Mouse (Mus musculus): ENCODE data around the gene Anapc5. TPM values are rescaled to one million over a fixed set of nuclear protein-coding genes. Genes with fewer than 3 reads are reported as not detected.

Anapc5 gene
- polyA plus RNA-seq, 1 experiment from 2014 or later, result 495 TPM

DNA sequence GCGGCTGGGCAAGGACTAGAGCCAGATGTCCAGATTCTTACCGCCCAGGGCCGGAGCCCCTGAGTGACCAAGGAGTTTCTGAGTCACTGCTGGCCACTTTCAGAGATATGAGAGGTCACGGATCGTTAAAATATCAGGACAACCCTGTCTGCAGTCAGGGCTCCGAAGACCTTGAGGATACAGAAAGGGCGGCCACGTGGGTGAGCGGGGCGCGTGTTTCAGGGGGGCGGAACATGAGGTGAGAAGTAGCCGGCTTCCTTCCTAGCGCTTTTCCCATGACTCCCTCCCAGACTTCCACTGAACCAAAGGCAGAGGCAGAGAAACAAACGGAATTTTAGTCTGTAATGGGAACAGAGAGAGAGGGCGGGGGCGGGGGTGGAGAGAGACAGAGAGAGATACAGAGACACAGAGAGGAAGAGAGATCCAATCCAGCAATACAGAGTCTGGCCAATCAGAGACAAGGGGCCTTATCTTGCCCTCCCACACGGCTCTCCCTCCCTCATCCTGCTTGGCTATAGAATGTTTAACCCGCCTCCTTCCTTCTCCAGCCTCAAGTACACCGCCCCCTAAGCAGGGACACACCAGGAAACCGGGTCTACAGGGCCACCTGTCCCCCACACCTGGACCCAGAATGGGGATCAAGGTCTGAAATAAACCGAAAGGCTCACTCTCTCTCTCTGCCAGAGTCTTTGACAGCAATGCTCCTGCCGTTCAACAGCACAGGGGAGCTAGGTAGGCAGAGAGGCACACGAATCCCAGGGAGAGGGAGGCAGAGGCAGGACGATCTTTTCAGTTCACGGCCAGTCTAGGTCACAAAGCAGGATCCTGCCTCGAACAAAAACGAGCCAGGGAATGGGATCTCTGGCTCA lies 46.2 kb downstream of the Anapc5 start:
- H3K4me1 ChIP-seq (ENCODE audit: control insufficient read depth, insufficient read depth, low read depth, low read length), result peaks cover 14% of the 10 kb centered on the region
- H3K4me2 ChIP-seq (ENCODE audit: low read length), result no peak overlapping the region
- H3K4me3 ChIP-seq (ENCODE audit: low read length), result no peak overlapping the region
- WGBS, result 79% methylated on average over 28 of the region's 28 CpGs
- H3K36me3 ChIP-seq (ENCODE audit: control insufficient read depth, insufficient read depth, low read length), result no peaks in the 10 kb centered on the region
- no peak overlapping the region for H3K27ac ChIP-seq (ENCODE audit: low read depth, low read length)
- no peaks in the 10 kb centered on the region for H3K9me3 ChIP-seq (ENCODE audit: control insufficient read depth, low read length)
- no peaks in the 10 kb centered on the region for H3K27me3 ChIP-seq (replicated peaks; ENCODE audit: control insufficient read depth, insufficient read depth, low read length)
- H3K9ac ChIP-seq (ENCODE audit: low read depth, low read length), result no peak overlapping the region
- no peak for ATAC-seq

DNA sequence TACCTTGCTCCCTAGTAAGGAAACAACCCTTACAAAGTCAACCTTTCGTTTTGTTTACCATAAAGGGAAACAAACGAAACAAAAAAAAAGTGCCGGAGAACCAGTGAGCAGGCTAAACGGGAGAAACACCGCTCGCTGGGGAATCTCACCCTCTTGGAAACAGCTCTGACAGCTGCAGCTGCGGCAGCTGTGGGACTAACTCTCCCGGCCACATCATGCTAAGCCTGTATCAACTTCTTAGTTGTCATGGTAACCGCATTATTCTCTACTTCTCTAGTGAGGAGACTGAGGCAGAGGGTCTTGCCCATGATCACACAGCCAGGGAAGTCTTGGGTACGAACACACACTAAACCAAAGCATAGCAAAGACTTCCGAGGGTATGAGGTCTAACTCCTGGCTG lies 47.4 kb downstream of the Anapc5 start:
- no peak overlapping the region for H3K4me3 ChIP-seq (ENCODE audit: low read length)
- H3K27me3 ChIP-seq (replicated peaks; ENCODE audit: control insufficient read depth, insufficient read depth, low read length), result no peaks in the 10 kb centered on the region
- no peak overlapping the region for H3K4me2 ChIP-seq (ENCODE audit: low read length)
- H3K9ac ChIP-seq (ENCODE audit: low read depth, low read length), result no peak overlapping the region
- H3K4me1 ChIP-seq (ENCODE audit: control insufficient read depth, insufficient read depth, low read depth, low read length), result peaks cover 14% of the 10 kb centered on the region
- H3K36me3 ChIP-seq (ENCODE audit: control insufficient read depth, insufficient read depth, low read length), result no peaks in the 10 kb centered on the region
- no peak for ATAC-seq
- 79% methylated on average over 11 of the region's 11 CpGs for WGBS
- H3K27ac ChIP-seq (ENCODE audit: low read depth, low read length), result no peak overlapping the region
- no peaks in the 10 kb centered on the region for H3K9me3 ChIP-seq (ENCODE audit: control insufficient read depth, low read length)

DNA sequence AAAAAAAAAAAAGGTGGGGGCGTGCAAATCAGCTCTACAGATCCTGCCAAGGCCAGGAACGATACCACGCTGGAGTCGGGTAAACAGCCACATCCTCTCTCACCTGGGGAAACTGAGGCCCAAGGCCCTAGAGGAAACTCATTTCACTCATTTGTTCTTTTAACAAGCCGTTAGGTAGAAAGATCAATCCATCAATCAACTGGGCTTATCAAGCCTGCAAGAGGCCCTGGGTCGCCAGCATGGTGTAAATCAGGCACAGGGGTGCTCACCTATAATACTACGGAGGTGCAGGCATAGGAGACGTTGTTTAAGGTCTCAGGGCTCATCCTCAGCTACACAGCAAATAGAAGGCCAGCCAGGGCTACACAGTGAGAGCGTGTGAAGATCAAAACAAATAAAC lies 49.7 kb downstream of the Anapc5 start:
- no peak overlapping the region for H3K9ac ChIP-seq (ENCODE audit: low read depth, low read length)
- ATAC-seq, result no peak
- WGBS, result 87% methylated on average over 9 of the region's 9 CpGs

DNA sequence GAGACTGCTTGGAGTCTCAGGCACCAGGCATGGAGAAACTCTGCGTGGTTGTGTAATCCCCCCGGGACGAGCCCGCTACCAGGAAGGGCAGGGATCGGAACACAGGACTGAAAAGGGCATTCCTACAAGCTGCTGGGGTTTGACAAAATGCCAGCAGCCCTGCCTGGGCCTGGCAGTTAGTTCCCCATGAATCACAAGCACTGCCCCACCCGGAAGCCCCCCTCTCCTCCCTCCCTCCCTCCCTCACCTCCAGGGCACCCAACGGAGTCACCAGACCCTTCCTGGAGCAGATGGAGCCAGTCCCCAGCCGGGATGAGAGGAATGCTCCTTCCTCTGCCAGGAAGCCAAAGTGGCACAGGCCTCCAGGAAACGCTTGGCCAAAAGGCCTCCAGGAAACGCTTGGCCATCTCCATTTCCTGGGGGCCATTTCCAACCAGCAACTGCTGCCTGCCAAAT lies 50.3 kb downstream of the Anapc5 start:
- Histone ChIP-seq H3K27ac (ENCODE audit: low read depth, low read length) (no peak overlapping the region), H3K9me3 (ENCODE audit: control insufficient read depth, low read length) (no peaks in the 10 kb centered on the region), H3K9ac (ENCODE audit: low read depth, low read length) (no peak overlapping the region), H3K4me2 (ENCODE audit: low read length) (no peak overlapping the region), H3K4me1 (ENCODE audit: control insufficient read depth, insufficient read depth, low read depth, low read length) (peaks cover 6% of the 10 kb centered on the region; the same call in 1 of the 2 replicates), H3K27me3 (replicated peaks; ENCODE audit: control insufficient read depth, insufficient read depth, low read length) (no peaks in the 10 kb centered on the region), H3K4me3 (ENCODE audit: low read length) (no peak overlapping the region), H3K36me3 (ENCODE audit: control insufficient read depth, insufficient read depth, low read length) (no peaks in the 10 kb centered on the region)
- 51% methylated on average over 10 of the region's 10 CpGs for WGBS
- ATAC-seq, result peak; percentile 65

More for the DNA sequence above, 49.7 kb downstream of the Anapc5 start:
- H3K27ac ChIP-seq (ENCODE audit: low read depth, low read length), result peak overlapping the region; percentile 19; the same call in 1 of the 2 replicates
- H3K27me3 ChIP-seq (replicated peaks; ENCODE audit: control insufficient read depth, insufficient read depth, low read length), result no peaks in the 10 kb centered on the region
- no peaks in the 10 kb centered on the region for H3K36me3 ChIP-seq (ENCODE audit: control insufficient read depth, insufficient read depth, low read length)
- peaks cover 6% of the 10 kb centered on the region; the same call in 1 of the 2 replicates for H3K4me1 ChIP-seq (ENCODE audit: control insufficient read depth, insufficient read depth, low read depth, low read length)
- H3K4me3 ChIP-seq (ENCODE audit: low read length), result no peak overlapping the region
- H3K9me3 ChIP-seq (ENCODE audit: control insufficient read depth, low read length), result no peaks in the 10 kb centered on the region
- H3K4me2 ChIP-seq (ENCODE audit: low read length), result no peak overlapping the region

DNA sequence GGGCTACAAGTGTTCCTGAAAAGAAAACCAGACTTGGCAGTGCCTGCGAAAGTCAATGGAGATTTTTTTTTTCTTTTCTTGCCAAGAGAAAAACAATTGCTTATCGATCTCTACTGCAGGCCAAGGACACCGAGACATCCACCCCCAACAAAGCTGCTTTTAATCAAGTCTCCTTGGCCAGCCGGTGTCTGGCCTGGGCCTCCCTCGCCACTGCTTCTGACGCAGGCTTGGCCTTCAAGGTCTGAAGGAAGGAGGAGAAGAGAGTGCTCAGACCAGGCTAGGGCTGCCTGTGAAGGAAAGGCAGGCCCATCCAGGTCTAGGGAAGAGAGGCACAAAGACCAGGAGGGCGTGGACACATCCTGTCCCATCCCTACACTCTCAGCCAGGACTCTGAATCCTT lies 50.8 kb downstream of the Anapc5 start:
- Histone ChIP-seq H3K27me3 (replicated peaks; ENCODE audit: control insufficient read depth, insufficient read depth, low read length) (no peaks in the 10 kb centered on the region), H3K4me1 (ENCODE audit: control insufficient read depth, insufficient read depth, low read depth, low read length) (peaks cover 6% of the 10 kb centered on the region; the same call in 1 of the 2 replicates), H3K4me2 (ENCODE audit: low read length) (no peak overlapping the region), H3K9me3 (ENCODE audit: control insufficient read depth, low read length) (no peaks in the 10 kb centered on the region), H3K9ac (ENCODE audit: low read depth, low read length) (no peak overlapping the region), H3K4me3 (ENCODE audit: low read length) (no peak overlapping the region), H3K27ac (ENCODE audit: low read depth, low read length) (no peak overlapping the region; the same call in 1 of the 2 replicates), H3K36me3 (ENCODE audit: control insufficient read depth, insufficient read depth, low read length) (no peaks in the 10 kb centered on the region)
- WGBS, result 57% methylated on average over 7 of the region's 7 CpGs
- no peak for ATAC-seq

DNA sequence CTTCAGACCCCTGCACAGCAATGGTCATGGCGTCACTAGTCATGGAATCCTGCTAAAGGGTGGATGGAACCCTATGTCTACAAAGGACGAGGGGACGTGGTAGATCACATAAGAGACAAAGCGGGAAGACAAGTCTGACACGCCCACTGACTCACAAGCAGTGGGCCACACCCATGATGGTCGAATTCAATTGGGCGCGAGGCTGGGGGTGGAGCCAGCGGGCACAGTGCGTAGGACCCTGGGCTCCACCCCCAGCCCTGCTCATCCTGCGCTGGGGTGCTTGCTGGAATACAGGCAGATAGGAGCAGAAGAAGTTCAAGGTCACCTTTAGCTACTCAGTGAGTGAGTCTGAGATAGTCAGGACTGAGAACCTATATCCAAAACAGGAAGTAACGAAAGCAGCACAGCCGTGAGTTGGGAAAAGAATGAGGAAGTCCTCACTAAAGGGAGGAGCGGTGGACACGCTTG lies 52.0 kb downstream of the Anapc5 start:
- Histone ChIP-seq H3K4me1 (ENCODE audit: control insufficient read depth, insufficient read depth, low read depth, low read length) (peaks cover 6% of the 10 kb centered on the region; the same call in 1 of the 2 replicates), H3K36me3 (ENCODE audit: control insufficient read depth, insufficient read depth, low read length) (no peaks in the 10 kb centered on the region), H3K9ac (ENCODE audit: low read depth, low read length) (no peak overlapping the region), H3K4me2 (ENCODE audit: low read length) (no peak overlapping the region), H3K27ac (ENCODE audit: low read depth, low read length) (no peak overlapping the region), H3K9me3 (ENCODE audit: control insufficient read depth, low read length) (no peaks in the 10 kb centered on the region), H3K4me3 (ENCODE audit: low read length) (no peak overlapping the region), H3K27me3 (replicated peaks; ENCODE audit: control insufficient read depth, insufficient read depth, low read length) (no peaks in the 10 kb centered on the region)
- ATAC-seq, result no peak
- 85% methylated on average over 15 of the region's 15 CpGs for WGBS

DNA sequence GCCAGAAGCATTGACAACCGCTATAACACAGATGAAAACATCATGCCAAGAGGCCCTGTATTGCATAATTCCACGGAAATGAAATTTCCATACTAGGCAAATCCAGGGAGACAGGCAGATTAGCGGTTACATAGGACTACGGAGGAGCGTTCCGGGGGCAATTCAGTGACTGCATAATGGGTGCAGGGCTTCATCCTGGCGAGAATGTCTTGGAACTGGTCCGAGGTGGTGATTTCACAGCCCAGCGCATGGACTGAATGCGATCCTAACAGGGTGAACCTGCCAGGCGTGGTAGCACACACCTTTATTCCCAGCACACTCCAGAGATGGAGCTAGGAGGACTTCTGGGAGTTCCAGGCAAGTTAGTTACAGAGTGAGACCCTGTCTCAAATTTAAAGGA lies 53.9 kb downstream of the Anapc5 start:
- H3K27ac ChIP-seq (ENCODE audit: low read depth, low read length), result no peak overlapping the region
- WGBS, result 86% methylated on average over 11 of the region's 11 CpGs

DNA sequence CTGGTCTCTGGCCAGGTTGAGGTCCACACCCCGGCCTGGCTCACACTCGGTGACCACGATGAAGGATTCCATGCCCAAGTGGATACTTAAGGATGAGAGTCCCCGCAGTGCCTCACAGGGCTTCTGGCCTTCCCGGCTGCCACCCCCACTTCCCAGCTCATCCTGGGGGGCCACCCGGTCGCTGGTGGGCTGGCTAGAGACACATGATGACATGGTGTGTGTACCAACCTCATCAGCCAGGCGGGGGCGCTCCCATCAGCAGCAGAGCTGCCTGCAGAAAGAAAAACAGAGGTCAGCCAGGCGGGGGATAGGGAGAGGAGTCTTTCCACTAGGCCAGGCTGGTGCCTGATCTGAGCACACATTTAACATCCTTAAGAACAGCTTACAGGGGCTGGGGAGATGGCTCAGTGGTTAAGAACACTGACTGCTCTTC lies 57.1 kb downstream of the Anapc5 start:
- Histone ChIP-seq H3K4me3 (ENCODE audit: low read length) (no peak overlapping the region), H3K4me2 (ENCODE audit: low read length) (no peak overlapping the region), H3K27me3 (replicated peaks; ENCODE audit: control insufficient read depth, insufficient read depth, low read length) (no peaks in the 10 kb centered on the region), H3K9me3 (ENCODE audit: control insufficient read depth, low read length) (no peaks in the 10 kb centered on the region), H3K36me3 (ENCODE audit: control insufficient read depth, insufficient read depth, low read length) (no peaks in the 10 kb centered on the region), H3K4me1 (ENCODE audit: control insufficient read depth, insufficient read depth, low read depth, low read length) (no peaks in the 10 kb centered on the region), H3K9ac (ENCODE audit: low read depth, low read length) (no peak overlapping the region), H3K27ac (ENCODE audit: low read depth, low read length) (no peak overlapping the region)
- ATAC-seq, result no peak
- WGBS, result 58% methylated on average over 10 of the region's 10 CpGs

More for the DNA sequence above, 53.9 kb downstream of the Anapc5 start:
- no peak for ATAC-seq
- H3K9me3 ChIP-seq (ENCODE audit: control insufficient read depth, low read length), result no peaks in the 10 kb centered on the region
- peaks cover 6% of the 10 kb centered on the region; the same call in 1 of the 2 replicates for H3K4me1 ChIP-seq (ENCODE audit: control insufficient read depth, insufficient read depth, low read depth, low read length)
- H3K4me3 ChIP-seq (ENCODE audit: low read length), result no peak overlapping the region
- no peaks in the 10 kb centered on the region for H3K36me3 ChIP-seq (ENCODE audit: control insufficient read depth, insufficient read depth, low read length)
- no peaks in the 10 kb centered on the region for H3K27me3 ChIP-seq (replicated peaks; ENCODE audit: control insufficient read depth, insufficient read depth, low read length)
- H3K9ac ChIP-seq (ENCODE audit: low read depth, low read length), result no peak overlapping the region
- H3K4me2 ChIP-seq (ENCODE audit: low read length), result no peak overlapping the region

DNA sequence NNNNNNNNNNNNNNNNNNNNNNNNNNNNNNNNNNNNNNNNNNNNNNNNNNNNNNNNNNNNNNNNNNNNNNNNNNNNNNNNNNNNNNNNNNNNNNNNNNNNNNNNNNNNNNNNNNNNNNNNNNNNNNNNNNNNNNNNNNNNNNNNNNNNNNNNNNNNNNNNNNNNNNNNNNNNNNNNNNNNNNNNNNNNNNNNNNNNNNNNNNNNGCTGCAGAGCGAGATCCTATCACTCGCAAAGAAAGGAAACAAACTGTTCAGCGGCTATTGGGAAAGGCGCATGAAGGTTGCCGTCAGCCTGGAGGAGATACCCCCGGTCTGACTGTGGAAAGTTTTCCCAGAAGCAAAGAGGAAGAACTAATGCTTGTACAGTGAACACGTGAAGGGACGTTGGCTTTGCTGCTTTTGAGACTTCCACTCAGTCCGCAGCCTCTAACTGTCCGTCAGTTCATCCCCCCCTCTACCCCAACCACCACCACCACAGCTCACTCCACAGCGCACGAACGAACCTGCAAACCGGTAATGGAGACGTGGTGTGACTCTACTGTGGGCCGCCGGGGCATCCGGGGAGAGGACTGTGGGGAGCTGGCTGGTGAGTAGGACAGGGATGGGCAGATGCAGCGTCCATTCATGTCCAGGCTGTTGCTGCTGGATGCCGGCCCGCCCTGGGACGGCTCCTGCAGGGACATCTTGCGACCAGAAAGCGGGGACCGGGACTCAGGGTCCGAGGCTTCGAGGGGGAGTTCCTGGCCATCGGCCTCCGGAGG lies 57.7 kb downstream of the Anapc5 start:
- Histone ChIP-seq H3K9me3 (ENCODE audit: control insufficient read depth, low read length) (no peaks in the 10 kb centered on the region), H3K36me3 (ENCODE audit: control insufficient read depth, insufficient read depth, low read length) (no peaks in the 10 kb centered on the region), H3K9ac (ENCODE audit: low read depth, low read length) (no peak overlapping the region), H3K4me2 (ENCODE audit: low read length) (no peak overlapping the region), H3K4me3 (ENCODE audit: low read length) (no peak overlapping the region), H3K4me1 (ENCODE audit: control insufficient read depth, insufficient read depth, low read depth, low read length) (no peaks in the 10 kb centered on the region), H3K27me3 (replicated peaks; ENCODE audit: control insufficient read depth, insufficient read depth, low read length) (no peaks in the 10 kb centered on the region), H3K27ac (ENCODE audit: low read depth, low read length) (no peak overlapping the region)
- WGBS, result 90% methylated on average over 29 of the region's 29 CpGs
- no peak for ATAC-seq

Measured in hindbrain, embryonic 16.5 days (tissue).